ENCODE assay signal across 12 mouse cellular contexts in the genomic region with DNA sequence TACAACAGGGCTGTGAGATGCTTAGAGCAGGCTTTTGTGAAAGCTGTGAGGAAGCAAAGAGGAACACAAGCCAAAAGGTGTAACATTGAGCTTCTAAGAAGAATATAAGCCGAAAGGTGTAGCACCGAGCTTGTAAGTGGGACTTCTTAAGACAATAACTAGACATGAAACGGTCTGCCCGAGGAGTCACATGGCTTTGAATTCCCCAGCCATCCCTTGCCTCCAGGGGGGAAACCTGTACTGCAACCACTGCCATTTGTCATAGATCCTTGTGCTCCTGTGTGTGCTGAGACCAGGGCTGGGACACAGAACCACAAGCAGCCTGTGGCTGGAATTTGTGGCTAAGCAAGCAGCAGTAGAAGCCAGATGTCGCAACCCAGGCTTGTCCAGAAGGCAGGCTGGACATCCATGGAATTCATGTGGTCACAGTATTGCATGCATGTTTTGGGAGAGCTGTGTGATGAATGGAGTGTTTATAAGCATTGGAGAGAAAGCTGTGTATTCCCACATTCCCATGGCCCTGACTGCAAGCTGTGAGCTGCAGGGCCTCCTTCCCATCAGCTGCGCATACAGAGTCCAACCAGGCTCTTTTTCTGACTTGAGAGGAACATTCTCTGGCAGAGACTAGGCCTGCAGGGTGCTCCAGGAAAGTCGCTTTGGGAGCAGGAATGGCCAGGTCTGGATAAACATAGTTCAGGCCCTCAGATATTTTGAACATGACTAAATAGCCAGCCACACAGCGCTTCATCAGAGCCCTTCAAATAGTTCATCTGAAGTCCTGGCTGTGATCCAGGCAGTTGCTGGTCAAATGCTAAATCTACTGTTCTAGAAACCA. TPM values are rescaled to one million over a fixed set of nuclear protein-coding genes. Genes with fewer than 3 reads are reported as not detected.
DNase-seq lines count a peak whose midpoint lies in the region; ATAC-seq lines count a peak whose summit lies in the region.
"Had no signal": no experiment of that assay in that cellular context is flagged by ENCODE, and none has a peak within 500 bp of the region (broad histone marks: within the 10 kb centered on the region; RNA-seq: fewer than 3 reads in every experiment).

No protein-coding gene starts in this region.

- intact Hi-C loops in left cerebral cortex, postnatal 36 days (cut with DNase I): no loop called here

- no peak overlapping the region for H3K9ac ChIP-seq in heart, embryonic 15.5 days
- no peak overlapping the region for H3K9ac ChIP-seq in lung, embryonic 16.5 days (ENCODE audit: low read length)
- H3K9ac ChIP-seq: liver, postnatal 0 days had no signal

- ATAC-seq in heart, embryonic 15.5 days (replicated peaks; ENCODE audit: insufficient number of reproducible peaks, insufficient read depth, low FRiP score, low read depth): peak; percentile 36; the same call in 1 of the 2 replicates
- peak; percentile 92 for ATAC-seq in lung, embryonic 16.5 days (ENCODE audit: low read depth)
- ATAC-seq: liver, postnatal 0 days had no signal

- no peaks in the 10 kb centered on the region for H3K27me3 ChIP-seq in heart, embryonic 15.5 days
- H3K27me3 ChIP-seq in lung, embryonic 16.5 days (ENCODE audit: control insufficient read depth, insufficient read depth, low read depth, low read length): no peaks in the 10 kb centered on the region

- H3K36me3 ChIP-seq in heart, embryonic 15.5 days: no peaks in the 10 kb centered on the region
- H3K36me3 ChIP-seq in lung, embryonic 16.5 days (ENCODE audit: control insufficient read depth, insufficient read depth, low read length): no peaks in the 10 kb centered on the region

- H3K4me3 ChIP-seq in heart, embryonic 15.5 days: no peak overlapping the region
- no peak overlapping the region for H3K4me3 ChIP-seq in lung, embryonic 16.5 days (ENCODE audit: low read length)

- H3K27ac ChIP-seq in heart, embryonic 15.5 days: peak overlapping the region; percentile 83
- peak overlapping the region; percentile 90 for H3K27ac ChIP-seq in lung, embryonic 16.5 days (ENCODE audit: low read length)

- DNase-seq in NIH3T3 (ENCODE audit: low read depth): peak; percentile 95
- DNase-seq in fibroblast of lung, adult 2 months (ENCODE audit: low read depth): peak; percentile 99
- no peak for DNase-seq in embryo, embryonic 11 days
- DNase-seq in urinary bladder, postnatal 14 days (ENCODE audit: low spot score): no peak
- DNase-seq in left cerebral cortex, postnatal 36 days (ENCODE audit: low spot score in 2 of 2): no peak
- DNase-seq in left cerebral cortex, adult 9 months (ENCODE audit: low spot score in 2 of 2): no peak
- DNase-seq: cerebellum, adult 18-20 months; liver, postnatal 0 days; thymus, adult 2 months had no signal

- no peak overlapping the region for H3K4me2 ChIP-seq in heart, embryonic 15.5 days
- H3K4me2 ChIP-seq in lung, embryonic 16.5 days (ENCODE audit: low read depth, low read length): no peak overlapping the region

- H3K9me3 ChIP-seq in heart, embryonic 15.5 days (replicated peaks): no peaks in the 10 kb centered on the region
- H3K9me3 ChIP-seq in lung, embryonic 16.5 days (ENCODE audit: control insufficient read depth, low read length): no peaks in the 10 kb centered on the region

- peaks cover 39% of the 10 kb centered on the region for H3K4me1 ChIP-seq in heart, embryonic 15.5 days (replicated peaks)
- H3K4me1 ChIP-seq in lung, embryonic 16.5 days (replicated peaks; ENCODE audit: control insufficient read depth, insufficient read depth, low read length): peaks cover 27% of the 10 kb centered on the region

- WGBS in heart, embryonic 15.5 days: 54% methylated on average over 8 of the region's 8 CpGs
- WGBS in lung, embryonic 16.5 days: 39% methylated on average over 8 of the region's 8 CpGs

RNA-seq across cellular contexts. Expression of gene Pmp22, which starts 13.8 kb away (rescaled TPM):
- 107 and 133 TPM in 2 replicates for polyA plus RNA-seq in heart, embryonic 15.5 days (2015; fragmentation: Nextera tagmentation; extraction: Ambion mirVana)
- 298 and 312 TPM in 2 replicates for polyA plus RNA-seq in lung, embryonic 16.5 days (2015; fragmentation: Nextera tagmentation; extraction: Ambion mirVana)
- total RNA-seq in left cerebral cortex, postnatal 36 days (2021): 10 to 100 TPM; 22.4 to 28.4 TPM

RNA-seq across cellular contexts. Expression of gene Tekt3, which starts 53.6 kb away (rescaled TPM):
- polyA plus RNA-seq in heart, embryonic 15.5 days (2015; fragmentation: Nextera tagmentation; extraction: Ambion mirVana): not detected in 2 replicates
- 0.31 and 0.41 TPM in 2 replicates for polyA plus RNA-seq in lung, embryonic 16.5 days (2015; fragmentation: Nextera tagmentation; extraction: Ambion mirVana)
- not detected for total RNA-seq in left cerebral cortex, postnatal 36 days (2021)
- polyA plus RNA-seq: kidney, embryonic 16.5 days; liver, postnatal 0 days had no signal

Comparison
In these comparisons a context has a peak if more than half of its experiments do, and no peak if none do; other contexts are left out.
1. DNase-seq: peak in NIH3T3 (single experiment) and fibroblast of lung, adult 2 months (single experiment); none in embryo, embryonic 11 days (single experiment), urinary bladder, postnatal 14 days (single experiment), left cerebral cortex, postnatal 36 days (0 of 2) and left cerebral cortex, adult 9 months (0 of 2).